Mouse (Mus musculus) megakaryocyte-erythroid progenitor cell, adult 5 weeks (primary cell): ENCODE measurements around the gene Zcchc24. TPM values are rescaled to one million over a fixed set of nuclear protein-coding genes. Genes with fewer than 3 reads are reported as not detected.

Experiments used
- polyA plus RNA-seq: library from polyadenylated mRNA; stranded (reverse); fragments of >175 nt; gene quantifications from 2 replicates; pipeline ENCODE4 v1.2.3, GENCODE M21; 2012

Gene Zcchc24
- polyA plus RNA-seq = 1.5 and 1.6 TPM in 2 replicates

GRCm38 (mm10) chr14:25768915-25769625 is at the start of gene Zcchc24:
Gene Zcchc24 (minus strand): TSS chr14:25769039.

GRCm38 (mm10) chr14:25693888-25694568 is 74.8 kb downstream of the Zcchc24 start, which contains the start of gene Ppif:
Gene Ppif (plus strand): TSS chr14:25694154.

Other genes starting within 250 kb of the Zcchc24 start
- gene Ppif, start 74.9 kb downstream of the Zcchc24 start, polyA plus RNA-seq = 61.5 and 74.5 TPM in 2 replicates
- 109 and 113 TPM in 2 replicates for gene Anxa11, start 73.1 kb upstream of the Zcchc24 start, polyA plus RNA-seq
- gene Plac9a, start 134.1 kb upstream of the Zcchc24 start, polyA plus RNA-seq = not detected in 2 replicates
- 1.9 and 5.7 TPM in 2 replicates for gene Tmem254a, start 158.6 kb upstream of the Zcchc24 start, polyA plus RNA-seq
- gene Cphx1, start 169.3 kb upstream of the Zcchc24 start, polyA plus RNA-seq = not detected in 2 replicates
- not detected in 2 replicates for gene Duxbl1, start 209.5 kb upstream of the Zcchc24 start, polyA plus RNA-seq